Mouse (Mus musculus): ENCODE measurements around the gene Pigp.
"Not testable (repeated sequence)": the region's sequence is repeated elsewhere in the genome, so short reads cannot be mapped to it uniquely, and the experiment has no call there.

Gene Pigp

DNA sequence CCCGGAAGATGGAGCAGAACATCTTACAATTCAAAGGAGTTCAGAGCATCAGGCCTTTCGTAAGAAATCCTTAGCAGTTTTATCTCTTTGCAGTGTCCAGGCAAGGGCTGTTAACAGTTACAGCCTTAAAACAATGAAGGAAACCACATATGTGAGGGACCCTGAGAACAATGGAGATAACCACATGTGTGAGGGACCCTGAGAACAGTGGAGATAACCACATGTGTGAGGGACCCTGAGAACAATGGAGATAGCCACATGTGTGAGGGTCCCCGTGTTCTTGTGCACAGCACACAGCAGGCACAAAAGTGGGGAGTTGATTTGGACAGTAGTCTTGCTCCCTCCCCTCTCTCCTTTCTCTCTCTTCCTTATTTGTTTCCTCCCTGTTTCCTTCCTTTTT is 13.6 kb downstream of the Pigp start:
- no peak for DNase-seq (ENCODE audit: low spot score)

DNA sequence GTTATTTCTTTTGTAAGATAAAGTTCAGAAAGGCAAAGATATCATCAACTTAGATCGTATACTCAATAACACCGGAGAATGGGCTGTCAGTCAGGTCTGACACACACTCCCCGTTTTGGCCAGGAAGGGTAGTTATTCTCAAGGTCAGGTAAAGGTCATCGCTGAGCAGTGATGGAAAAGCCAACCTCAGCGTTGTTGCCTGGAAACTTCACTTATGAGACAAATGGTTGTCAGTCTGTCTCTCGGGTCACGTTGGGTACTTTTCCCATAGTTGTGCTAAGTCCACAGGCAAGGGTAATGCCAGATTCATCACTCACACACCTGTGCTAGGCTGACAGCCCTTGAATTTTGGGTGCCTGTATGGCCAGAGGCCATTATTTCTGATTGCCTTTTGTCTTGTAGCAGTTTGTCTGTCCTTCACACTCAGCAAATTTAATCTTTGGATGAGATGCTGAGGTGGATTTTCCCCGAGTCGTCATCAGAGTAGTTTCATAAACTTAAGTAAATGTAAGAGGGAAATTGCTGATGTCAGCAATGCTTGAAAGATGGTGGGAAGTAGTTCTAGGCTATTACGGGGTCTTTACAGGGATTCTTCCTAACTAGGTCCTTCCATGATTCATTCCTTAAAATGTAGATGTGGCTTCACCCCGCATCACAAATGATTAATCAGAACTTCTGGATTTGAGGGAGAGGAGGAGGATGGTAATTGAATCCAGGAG is 14.7 kb downstream of the Pigp start:
- DNase-seq (ENCODE audit: low spot score), result no peak

DNA sequence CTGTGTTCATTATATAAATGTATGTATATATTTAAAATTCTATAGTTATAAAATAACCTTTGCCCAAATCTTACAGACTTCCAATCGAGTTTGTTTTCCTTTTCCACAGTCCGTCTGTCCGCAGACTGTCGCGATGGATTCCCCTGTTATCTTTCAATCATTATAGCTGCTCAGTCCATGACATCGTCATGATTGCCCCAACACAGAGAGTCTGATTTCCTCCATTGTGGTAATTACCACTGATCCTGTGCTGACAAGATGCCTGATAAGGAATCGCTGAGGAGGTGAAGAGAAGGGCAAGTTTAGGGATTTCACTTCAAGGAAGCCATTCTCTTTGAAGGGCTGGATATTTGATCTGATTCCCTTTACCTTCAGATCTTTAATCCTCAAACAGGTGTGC is 15.6 kb downstream of the Pigp start:
- DNase-seq (ENCODE audit: low spot score), result no peak

DNA sequence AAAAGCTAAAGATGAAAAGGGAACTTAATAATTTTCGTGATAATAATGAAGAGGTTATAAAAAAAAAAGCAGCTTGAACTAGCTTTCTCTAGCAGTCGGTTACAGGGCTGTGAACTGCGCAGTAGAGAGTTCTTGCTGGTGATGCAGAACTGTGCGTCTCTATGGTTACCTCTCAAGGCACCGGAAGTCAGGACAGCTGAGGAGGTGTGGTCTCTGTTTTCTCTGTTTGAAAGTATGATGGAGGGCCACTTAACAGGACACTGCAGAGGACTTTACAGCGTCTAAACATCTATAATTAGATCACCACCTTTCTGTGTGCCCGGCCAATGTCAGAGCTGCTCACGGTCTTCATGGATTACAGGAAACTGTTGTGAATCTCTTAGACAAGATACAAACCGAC is 17.2 kb downstream of the Pigp start:
- DNase-seq (ENCODE audit: low spot score), result no peak

DNA sequence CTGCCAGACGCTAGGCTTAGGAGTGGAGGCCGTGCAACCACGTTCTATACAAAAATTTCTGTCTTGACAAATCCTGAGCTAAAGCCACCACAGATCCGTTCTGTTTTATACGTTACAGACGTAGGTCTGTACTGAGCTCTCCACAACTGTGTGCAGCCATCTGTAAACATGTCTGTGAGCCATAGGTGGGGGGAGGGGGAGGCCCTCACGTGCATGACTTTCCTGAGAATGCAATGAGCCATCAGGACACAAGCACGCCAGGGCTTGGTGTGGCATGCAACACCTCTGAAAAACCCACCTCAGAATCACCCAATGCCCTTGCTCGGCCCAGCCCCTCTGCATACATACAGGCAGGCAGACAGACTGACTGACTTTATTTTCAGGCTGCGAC is 21.4 kb downstream of the Pigp start:
- no peak for DNase-seq (ENCODE audit: low spot score)

DNA sequence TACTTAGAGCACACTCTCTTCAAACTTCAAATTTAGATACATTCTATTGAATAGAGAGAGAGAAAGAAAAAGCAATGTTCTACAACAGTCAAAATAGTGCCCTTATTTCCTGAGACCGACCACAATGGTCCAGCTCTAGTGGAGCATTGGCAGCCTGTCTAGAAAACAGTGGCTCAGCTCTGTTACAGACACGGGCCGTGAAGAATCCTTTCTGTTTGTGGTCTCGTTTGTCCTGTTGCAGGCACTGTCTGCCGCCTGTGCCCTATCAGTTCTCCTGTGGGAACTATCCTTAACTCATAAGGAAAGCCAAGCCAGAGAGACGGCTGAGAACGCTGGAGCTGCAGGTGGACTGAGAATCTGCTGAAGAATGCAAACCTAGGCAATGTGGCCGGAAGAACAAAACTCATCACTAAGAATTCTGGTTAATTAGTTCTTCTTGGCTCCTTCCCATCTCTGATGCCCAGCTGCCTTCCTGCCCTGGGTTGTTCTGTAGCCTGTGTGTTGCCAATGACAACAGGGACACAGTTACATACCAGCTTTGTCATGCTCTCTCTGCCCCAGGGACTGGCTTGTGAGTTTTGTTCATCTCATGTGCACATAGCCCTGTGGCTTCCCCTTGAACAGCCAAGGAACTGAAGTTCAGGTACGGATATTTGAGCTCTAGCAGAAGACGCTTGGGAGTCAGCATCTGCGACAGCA is 21.9 kb downstream of the Pigp start:
- DNase-seq (ENCODE audit: low spot score), result no peak

DNA sequence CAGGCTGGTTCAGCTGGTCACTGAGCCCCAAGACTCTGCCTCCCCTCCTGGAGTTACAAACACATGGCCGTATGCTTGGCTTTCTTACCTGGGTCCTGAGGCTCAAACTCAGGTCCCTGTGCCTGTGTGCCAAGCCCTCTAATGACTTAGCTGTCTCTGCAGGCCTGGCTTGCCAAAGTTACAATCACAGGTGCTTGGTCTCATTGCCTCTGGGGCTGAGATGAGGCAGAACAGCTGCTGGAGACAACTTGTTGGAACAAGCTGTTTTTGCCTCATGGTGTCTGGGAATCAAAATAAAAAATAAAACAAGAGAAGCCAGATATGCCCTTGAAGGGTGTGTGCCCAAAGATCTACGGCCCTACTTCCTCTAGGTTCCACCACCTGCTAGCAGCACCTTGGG is 22.9 kb downstream of the Pigp start:
- no peak for DNase-seq (ENCODE audit: low spot score)

DNA sequence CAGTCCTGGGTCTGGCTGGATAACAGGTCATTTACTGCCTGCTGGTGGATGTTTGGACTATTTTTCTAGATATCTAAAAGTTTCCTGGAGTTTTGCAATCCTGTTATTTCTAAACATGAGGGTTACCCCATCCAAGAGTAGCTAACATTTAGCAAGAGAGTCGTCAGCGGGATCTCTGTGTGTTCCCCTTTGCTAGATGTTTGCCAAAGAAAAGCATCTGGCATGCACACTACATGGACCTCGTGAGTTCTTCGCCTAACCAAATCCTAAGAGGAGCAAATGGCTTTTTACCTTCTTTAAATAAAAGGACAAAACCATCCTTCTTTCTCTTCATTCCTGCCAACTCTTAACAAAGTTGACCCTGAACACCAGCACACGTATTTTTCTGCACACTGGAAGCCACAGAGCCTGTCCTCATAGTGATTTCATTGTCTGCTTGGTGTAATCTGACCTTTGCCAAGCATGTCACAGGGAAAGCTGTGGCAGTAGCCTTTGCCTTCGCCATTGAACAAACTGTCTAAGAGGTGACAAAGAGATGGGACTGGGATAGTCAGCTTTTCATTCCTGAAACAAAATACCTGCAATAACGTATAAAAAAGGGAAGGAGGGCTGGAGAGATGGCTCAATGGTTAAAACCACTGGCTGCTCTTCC is 24.4 kb downstream of the Pigp start:
- DNase-seq (ENCODE audit: low spot score), result no peak

DNA sequence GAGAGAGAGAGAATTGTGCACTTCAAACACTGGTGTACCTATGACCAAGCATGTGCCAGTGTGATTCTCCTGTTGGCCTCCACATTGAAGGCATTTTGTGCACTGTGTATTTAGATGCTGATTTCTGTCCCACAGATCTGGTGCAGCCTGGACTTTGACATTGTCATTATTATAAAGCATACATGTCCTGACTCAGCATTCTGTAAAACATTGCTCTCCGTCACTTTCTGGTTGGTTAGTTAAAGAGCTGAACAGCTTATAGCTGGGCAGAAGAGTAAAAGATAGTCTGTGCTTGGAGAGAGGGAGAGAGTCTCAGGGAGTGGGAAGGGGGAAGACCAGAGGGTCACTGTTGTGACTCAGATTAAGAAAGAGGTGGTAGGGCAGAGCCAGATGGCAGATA is 25.9 kb downstream of the Pigp start:
- DNase-seq (ENCODE audit: low spot score), result no peak

DNA sequence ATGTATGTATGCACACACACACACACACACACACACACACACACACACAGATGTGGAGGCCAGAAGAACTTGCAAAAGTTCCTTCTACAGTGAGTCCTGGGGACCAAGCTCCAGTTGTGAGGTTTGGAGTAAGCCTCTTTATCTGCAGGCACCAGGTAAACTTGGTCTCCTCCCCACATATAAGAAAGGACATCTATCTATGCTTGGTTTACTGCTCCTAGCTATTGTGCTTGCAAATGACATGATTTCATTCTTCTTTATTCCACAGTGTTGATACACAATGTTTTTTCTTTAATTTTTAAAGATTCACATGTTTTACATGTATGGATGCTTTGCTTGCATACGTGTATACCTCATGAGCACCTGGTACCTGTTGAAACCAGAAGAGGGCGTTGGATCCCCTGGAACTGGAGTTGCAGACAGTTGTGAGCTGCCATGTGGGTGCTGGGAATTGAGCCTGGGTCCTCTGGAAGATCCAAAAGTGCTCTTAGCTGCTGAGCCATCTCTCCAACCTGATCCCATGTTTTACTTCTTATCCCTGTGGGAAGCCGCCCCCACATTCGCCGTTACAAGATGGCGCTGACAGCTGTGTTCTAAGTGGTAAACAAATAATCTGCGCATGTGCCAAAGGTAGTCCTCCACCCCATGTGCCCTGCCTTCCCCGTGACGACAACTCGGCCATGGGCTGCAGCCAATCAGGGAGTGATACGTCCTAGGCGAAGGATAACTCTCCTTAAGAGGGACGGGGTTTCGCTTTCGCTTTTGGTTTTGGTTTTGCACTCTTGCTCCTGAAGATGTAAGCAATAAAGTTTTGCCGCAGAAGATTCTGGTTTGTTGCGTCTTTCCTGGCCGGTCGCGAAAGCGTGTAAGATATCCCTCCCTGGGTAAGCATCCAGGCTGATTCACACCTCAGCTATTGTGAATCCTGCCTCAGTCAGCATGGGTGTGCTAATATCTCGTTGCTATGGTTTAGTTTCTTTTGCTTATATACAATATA is 32.2 kb downstream of the Pigp start:
- DNase-seq (ENCODE audit: low spot score), result not testable (repeated sequence)

DNA sequence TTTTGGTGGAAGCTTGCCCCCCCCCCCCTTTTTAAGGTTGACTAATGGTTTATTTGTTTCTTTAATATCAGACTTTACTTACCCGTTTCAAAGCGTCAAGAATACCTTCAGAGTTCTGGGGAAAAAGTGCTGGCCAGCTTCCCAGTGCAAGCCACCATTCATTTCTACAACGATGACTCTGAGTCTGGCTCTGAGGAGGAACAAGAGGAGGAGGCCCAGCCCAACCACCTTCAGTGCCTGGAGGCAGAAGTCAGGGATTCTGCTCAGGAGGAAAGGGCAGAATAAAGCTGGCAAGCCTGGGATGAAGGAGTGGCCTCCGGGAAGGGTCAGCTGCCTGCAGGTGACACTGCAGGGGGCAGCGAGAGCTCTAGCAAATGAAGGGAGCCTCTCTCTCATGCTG is 36.0 kb downstream of the Pigp start:
- no peak for DNase-seq (ENCODE audit: low spot score)

DNA sequence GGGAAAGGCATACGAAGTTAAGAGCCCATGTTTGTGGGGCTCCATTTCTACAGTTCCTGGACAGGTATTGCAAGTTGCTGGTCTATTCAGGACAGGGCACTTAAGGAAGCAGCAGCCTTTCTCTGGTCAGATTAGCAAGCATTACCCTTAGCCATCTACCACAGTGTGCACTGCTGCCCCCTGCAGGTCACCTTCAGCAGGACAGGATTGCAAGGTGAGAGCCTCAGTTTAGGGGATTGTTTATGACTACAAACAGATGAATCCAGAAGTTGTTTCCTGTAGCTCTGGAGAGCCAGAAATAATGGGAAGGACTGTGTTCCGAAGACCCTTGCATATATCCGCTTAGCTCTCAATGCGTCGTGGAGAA is 39.8 kb downstream of the Pigp start:
- peak; percentile 31 for DNase-seq (ENCODE audit: low spot score)

DNA sequence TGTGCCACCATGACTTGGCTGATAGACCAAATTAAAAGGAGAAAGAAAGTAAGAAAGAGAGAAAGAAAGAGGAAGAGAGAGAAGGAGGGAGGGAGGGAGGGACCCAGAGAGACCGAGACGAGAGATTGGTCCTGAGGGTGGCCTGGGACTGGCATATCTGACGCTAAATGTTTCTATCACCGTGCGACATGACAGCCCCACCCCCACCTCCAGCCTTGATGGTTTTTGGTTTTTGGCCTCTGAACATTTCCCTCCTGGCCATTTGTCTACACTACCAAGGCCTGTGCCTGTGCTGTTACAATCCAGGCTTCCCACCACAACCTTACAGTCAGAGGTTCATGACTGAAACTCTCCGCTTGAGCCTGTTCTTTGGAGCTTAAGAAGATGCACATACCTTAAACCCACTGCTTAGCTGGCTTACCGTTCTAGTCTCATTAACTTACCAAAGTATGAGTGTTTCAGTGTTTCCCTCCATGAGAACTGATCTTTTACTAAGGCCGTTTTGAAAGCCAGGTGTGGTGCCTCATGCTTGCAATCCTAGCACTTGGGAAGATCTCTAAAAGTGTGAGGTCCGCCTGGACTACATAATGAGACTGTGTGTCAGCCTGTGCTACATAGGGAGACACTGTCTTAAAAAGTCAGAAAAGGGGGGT is 40.3 kb downstream of the Pigp start:
- no peak for DNase-seq (ENCODE audit: low spot score)

DNA sequence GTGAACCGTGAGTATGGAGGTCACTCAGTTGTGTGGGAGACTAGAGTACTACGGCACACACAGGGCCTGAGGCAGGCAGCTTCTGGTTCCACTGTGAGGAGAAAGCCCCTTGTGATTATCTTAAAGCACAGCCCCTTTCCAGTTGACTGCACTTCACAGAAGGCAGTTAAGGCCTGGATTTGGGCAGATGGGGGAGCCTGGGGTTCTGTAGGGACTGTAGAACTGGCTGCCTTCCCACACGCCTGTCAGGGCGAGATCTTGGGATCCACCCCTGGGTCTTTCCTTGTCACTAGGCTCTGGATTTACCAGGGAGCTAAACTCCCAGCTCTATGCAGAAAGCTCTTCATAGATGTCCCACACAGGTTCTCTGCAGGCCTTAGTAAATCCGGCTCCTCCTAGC is 41.2 kb downstream of the Pigp start:
- DNase-seq (ENCODE audit: low spot score), result no peak

DNA sequence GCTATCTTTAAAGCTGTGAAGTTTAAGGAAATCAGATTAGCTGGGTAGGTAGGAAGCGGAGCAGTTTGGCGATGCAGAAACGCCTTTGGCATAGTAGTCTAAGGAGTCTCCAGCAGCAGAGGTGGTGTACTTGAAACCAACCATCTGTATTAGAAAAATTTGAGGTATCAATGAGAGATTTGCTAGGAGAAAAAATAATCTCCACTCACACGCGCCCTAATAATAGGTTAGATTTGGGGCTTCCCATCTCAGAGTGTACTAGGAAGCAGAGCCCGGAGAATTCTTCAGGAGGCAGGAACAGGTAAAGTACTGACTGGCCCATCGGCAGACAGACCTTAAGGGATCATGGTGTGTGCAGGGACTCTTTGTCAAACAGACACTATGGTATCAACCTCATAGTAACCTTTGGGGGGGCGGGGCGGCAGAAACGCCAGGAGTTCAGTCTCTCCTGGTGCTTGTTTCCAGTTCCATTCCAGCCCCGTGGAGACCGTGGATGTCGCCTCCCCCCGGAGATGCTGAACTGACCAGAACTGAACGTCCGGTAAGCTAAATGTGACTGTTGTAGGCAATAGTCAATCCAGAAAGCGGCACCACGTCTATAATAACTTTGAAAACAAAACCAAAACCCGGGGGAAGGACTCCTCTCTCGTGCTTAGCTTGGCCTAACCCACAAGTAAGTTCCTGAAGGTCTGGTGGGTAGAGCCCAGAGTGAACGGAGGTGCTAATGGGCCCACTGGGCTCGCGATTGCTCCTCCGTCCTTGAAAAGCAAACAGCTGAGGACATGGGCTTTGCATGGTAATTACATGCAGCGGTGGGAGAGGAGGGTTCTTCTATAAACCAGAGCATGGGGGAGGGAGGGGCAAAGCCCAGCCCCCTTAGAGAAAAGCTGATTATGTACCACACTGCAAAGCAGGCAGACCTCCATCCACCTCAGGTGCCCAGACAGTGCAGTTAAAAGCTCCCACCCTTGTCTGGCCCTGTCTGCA is 42.5 kb downstream of the Pigp start:
- DNase-seq (ENCODE audit: low spot score), result no peak

DNA sequence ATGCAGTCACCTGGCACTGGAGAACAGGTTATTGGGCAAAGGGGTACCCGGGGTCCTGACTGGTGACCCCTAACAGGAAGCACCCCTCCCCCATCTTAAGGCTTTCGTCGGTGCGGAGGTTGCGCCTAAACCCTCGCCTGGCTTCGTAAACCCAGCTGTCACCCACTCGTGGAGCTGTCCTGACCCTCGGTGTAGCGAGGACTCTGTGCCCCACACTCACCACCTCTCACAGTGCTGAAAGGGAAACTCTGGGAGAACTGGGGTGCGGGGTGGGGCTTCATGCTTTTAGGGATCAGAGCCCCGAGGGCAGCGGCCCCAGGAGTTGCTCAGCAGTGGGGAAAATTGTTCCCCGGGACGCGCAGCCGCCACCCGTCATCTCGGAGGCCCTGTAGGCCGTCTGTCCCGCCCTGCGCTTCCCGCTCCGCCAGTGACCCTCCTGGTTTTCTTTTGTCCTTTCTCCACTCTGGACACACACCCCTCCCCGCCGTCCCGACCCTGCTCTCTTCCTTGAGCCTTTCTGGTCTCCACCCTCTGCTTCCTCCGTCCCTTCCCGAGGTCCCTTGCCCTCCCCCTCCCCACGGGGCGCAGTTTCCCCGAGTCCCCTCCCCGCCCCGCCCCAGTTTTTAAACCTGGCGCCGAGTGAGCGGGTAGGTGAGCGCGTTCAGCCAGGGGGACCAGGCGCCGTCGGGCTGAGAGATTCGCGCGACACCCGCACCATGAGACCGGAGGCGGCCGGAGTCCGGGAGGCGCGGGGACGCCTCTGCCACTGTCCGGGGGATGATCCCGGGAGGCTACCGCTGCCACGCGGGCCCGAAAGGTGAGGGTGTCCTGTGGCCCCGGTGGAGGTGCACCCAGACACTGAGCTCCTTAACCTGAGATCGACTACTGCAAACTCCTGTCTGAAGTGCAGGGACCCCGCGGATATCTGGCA is 43.6 kb downstream of the Pigp start, which contains the start of gene Ripply3:
Ripply3 (plus strand) TSS at position 640 of the 931 bp plus-strand sequence.
- no peak for DNase-seq (ENCODE audit: low spot score)

DNA sequence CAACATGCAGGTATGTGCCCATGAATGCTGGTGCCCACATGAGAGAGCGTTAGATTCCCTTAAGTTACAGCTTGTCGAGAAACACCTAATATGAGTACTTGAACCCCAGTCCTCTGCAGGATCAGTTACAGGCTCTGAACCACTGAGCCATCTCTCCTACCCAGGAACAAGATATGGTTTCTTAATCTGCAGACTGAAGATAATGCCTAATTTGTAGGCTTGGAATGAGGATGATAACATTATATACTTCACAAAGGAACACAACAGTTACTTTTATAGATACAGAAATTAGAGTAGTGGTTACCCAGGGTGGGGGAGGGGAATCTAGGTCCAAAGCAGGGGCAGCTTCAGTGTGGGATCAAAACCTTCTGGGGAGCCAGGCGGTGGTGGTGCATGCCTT is 45.6 kb downstream of the Pigp start:
- no peak for DNase-seq (ENCODE audit: low spot score)

DNA sequence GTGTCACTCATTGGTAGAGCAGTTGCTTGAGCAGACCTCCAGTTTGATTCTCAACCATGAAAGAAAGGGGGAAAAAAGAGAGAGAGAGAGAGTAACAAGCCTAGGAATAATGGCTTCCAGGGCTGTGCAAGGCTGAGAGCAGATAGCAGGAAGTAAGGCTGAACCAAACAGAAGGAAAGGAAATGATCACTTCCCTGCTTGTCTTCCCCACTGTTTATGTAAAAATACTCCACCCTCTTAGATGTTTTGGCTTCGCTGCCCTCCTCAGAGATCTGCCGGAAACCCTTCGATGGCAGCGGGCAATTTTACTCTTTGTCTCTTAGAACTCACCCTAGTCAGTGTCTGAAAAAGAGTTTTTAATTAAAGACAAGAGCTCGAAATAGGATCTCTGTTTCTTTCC is 48.0 kb downstream of the Pigp start:
- DNase-seq (ENCODE audit: low spot score), result no peak

DNA sequence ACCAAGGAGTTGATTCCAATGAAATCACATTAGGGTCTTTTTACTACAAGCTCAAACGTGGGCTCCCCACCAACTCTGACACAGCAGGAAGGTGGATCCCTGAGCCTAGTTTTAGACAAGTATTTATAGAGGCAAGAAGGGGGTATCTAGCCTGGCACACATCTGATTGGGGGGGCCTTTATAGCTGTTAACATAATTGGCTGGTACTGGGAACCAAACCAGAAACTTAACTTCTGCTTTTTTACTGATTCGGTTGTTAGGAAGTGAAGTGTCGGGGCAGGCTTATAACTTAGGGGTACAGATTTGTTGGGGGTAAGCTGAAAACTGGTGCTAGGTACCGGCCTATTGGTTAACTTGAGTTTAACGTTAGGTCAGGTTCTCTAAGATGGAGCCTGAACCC is 51.4 kb downstream of the Pigp start:
- no peak for DNase-seq (ENCODE audit: low spot score)
